Mouse (Mus musculus) testis, adult 2 months (tissue): ENCODE measurements around the gene Gramd4.

Experiments
- CTCF ChIP-seq: fragments of 200-500 bp; IDR thresholded peaks from 2 replicates; pipeline ENCODE4 v1.5.1; 2012; ENCODE audit warnings: low read depth, mild to moderate bottlenecking, inconsistent platforms, low read length, moderate library complexity; ENCODE audit not compliant: control insufficient read depth, insufficient read depth, insufficient replicate concordance
- POLR2A ChIP-seq: fragments of 200-500 bp; IDR thresholded peaks from 2 replicates; pipeline ENCODE4 v1.6.1; 2012; ENCODE audit warnings: low read depth, mild to moderate bottlenecking, inconsistent platforms, low read length, moderate library complexity; ENCODE audit not compliant: control insufficient read depth

DNA sequence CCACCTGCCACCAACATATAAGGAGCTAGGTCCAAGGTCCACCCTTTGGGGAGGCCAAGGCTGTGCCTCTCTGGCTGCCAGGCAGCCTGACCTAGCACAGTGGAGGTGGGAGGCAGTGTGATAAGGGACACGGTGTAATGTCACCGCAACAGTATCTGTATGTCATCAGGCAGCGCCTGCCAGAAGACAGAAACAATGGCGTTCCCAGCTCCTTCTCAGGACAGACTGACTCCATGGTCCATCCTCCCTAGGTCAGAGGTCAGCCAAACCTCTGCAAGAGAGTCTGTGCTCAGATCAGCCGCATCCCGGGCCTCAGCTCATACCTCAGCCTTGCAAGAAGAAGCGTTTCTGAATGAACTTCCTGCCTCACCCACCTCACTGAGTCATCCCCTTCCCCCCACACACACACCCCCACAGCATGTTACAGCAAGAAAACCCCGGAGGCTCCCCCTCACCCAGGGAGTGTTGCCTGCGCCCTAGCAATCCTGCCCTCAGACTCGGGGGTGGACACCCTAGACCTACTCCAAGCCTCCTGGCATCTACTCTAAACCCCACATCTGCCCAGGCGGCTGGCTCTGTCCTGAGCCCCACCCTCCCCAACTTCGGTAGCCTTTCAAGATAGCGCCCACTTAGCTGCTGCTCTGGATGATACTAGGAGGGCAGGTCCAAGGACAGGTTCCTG is 41.5 kb upstream of the Gramd4 start:
- no peak for TF ChIP-seq CTCF
- TF ChIP-seq POLR2A, result no peak
